Mouse (Mus musculus) cerebellum, postnatal 25 days (tissue): Measurements from ENCODE around the gene Bco2.

Experiments used
- DNase-seq, 2 experiments: peaks; one replicate each; pipeline ENCODE4 v3.0.0; 2021; ENCODE audit warnings: mixed read lengths in 2 of 2

Gene Bco2

DNA sequence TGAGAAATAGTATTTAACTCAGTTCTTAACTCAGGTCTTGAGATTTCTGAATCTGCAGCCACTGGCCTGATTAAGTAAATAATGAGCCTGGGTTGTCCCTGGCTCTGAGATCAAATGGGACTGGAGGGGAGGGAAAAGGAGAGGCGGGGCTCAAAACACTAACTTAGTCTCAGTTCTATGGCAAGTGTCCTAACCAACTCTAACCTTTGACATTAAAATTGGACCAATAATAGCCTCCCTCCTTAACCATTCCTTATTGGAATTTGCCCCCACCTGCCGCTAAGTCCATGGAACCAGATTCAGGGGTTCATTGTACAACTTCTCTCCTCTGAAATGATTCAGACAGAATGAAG is at the start of gene Bco2:
Gene Bco2 (minus strand): TSS at position 88 of the 353 bp plus-strand sequence.
- no peak for DNase-seq

- no peak for DNase-seq
These were observed 49.4 kb upstream of the Bco2 start for GRCm38 (mm10) chr9:50604338-50604737.

GRCm38 (mm10) chr9:50603998-50604324 is 49.0 kb upstream of the Bco2 start:
- DNase-seq = no peak

DNA sequence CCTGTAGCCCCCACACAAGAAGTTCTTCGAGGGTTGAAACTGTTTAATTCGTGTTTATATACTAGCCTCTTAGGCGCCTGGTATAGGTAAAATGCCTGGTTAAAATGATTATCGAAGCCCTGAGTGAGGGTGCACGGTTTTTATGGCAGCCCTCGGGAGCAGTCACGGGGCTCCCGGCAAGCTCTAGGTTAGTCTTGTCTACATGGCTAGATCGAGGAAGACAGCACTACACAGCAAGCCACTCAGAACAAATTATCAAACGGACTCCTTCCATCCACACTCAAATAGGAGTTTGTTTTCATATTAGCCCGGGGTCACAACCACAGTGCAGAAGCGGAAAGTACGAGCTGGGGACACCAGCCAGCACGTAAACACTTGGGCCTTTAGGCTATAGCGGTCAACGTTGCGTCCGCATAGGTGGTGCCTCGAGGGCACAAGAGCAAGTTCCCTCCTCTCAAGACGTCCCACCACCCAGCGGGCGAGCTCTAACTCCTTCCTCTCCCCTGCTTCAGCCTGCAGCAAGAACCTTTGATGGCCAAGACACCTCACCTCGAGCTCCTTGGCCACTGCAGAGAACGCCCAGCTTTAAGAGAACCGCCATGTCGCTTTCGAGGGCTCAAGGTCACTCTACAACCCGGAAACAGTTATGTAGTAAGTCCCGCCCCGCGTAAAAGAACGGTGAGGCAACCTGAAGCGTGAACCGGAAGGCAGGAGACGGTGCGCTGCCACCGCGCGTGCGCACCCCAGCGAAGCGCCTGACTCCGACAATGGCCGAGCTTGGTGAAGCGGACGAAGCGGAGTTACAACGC is 48.4 kb upstream of the Bco2 start, which contains the start of the genes Sdhd and Timm8b:
Gene Sdhd (minus strand): TSS at position 624 of the 809 bp plus-strand sequence.
Gene Timm8b (plus strand): TSS at position 722 of the 809 bp plus-strand sequence.
- peak; percentile 93 to 96 for DNase-seq

DNA sequence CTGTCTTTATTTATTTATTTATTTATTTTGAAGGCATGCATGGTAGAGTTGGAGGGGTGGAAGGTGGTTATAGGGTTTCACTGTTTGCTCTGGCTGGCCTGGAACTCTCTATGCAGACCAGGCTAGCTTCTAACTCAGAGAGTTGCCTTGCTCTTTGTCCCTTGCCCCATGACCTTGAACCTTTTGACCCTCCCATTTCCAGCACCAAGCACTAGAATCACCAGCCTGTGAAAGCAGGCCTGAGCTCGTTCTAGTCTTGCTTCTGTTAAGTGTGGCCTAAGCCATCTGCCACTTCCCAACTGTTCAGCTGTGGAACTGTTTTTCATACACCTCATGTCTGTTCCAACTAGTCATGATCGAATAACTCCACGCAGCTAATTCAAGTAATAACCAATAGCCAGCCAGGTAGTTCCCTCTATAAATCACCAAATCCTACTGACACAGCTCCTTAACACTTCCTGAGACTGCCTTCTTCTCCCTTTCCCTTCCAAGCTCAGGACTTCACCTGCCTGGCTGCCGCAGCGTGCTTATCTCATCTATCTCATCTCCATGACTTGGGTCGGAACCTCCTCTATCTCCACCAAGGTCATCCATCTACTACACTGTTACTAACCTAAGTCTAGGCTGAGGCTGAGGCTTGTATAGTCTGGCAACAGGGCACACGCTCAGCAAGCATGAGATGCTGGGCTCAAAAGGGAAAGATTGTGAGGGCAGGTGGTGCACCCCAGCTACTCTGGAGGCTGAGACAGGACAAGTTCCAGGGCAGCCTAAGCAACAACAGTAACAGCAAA is 47.3 kb upstream of the Bco2 start:
- DNase-seq = no peak

- no peak for DNase-seq
These were observed 46.6 kb upstream of the Bco2 start for GRCm38 (mm10) chr9:50601536-50601935.

DNA sequence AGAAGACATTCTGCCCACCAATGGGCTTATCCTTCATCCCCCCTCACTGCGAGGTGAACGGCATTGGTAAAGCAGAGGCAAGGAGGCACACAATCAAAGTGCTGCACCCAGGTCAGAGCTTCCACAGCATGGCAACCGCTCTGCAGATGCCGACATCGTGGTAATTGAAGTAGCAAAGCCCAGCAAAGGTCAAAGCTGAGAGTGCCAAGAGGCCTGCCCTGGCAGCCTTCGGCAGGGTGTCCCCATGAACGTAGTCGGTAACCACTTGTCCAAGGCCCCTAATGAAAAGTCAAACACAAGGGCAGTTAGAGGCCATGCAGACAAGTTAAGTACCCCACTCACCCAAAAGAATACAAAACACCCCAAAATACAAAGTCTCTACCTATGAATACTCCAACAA is 42.0 kb upstream of the Bco2 start:
- DNase-seq = no peak

- no peak for DNase-seq
These were observed 39.9 kb upstream of the Bco2 start for GRCm38 (mm10) chr9:50594794-50595417.

GRCm38 (mm10) chr9:50593544-50593943 is 38.6 kb upstream of the Bco2 start:
- DNase-seq = peak; percentile 24 to 63

- no peak for DNase-seq
These were observed 38.0 kb upstream of the Bco2 start for GRCm38 (mm10) chr9:50592955-50593354.

DNA sequence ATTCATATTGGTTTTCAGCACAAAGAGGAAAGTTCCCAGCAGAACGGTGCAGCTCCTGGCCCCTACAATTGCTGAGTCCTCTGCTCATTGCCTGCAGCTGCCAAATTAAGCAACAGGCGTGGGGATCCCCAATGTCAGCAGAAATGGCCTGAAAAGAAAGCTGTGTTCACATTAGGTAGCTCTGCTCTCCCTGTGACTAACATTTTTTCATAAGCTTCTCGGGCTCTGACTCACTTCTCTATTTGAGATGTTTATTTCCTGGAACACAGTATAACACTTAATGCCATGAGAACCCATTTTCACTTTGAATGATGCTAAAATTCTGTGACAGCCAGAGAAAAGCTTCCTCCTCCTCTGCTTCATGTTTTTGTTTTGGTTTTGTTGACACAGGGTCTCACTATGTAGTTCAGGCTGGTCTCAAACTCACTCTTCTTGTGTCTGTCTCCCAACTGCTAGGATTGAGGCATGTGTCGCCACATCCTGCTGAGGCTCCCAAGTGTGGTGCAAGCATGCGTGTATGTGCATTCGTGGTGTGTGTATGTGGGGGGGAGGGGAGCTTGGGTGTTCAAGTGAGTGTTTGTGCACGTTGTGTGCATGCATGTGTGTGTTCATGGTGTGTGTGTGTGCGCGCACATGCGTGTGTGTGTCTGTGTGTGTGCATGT is 36.0 kb upstream of the Bco2 start:
- no peak for DNase-seq

DNA sequence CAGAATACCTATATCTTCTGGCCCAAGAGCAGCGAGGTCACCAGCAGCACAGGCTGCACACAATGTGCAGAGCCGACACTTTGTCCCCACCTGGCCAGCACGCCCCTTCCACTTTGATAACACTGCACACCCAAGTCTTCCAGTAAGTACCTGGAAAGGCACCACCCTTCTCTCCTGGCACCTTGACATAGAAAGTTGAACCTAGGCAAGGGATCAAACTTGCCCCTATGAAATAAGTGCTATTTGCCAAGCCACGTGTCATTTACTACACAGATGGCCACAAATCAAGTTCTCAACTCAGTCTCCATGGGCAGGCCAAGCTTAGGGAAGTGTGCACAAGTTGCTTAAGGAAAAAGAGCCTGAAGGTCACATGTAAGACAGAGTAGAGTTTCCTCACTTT is 32.0 kb upstream of the Bco2 start:
- DNase-seq = no peak

- DNase-seq = no peak
These were observed 30.3 kb upstream of the Bco2 start for GRCm38 (mm10) chr9:50585145-50585818.

DNA sequence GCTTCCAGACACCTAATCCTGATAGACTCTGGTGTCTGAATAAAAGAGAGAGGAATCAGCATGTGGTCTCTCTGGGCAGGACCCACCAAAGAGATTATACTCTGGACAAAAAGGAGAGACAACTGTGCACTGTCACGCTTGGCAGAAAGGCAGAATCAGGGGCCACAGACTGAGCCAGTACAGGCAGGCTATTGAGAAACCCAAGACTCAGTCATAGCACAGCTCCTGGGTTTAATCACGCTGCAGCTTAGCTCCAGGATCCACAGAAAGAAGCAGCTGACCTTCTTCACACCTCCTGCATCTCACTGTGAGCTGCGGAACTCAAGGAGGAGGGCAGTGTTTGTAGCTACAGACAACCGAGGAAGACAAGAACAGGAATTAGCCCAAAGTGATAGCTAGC is 25.4 kb upstream of the Bco2 start:
- no peak for DNase-seq

- no peak for DNase-seq
These were observed 14.9 kb upstream of the Bco2 start for GRCm38 (mm10) chr9:50569599-50570525.

DNA sequence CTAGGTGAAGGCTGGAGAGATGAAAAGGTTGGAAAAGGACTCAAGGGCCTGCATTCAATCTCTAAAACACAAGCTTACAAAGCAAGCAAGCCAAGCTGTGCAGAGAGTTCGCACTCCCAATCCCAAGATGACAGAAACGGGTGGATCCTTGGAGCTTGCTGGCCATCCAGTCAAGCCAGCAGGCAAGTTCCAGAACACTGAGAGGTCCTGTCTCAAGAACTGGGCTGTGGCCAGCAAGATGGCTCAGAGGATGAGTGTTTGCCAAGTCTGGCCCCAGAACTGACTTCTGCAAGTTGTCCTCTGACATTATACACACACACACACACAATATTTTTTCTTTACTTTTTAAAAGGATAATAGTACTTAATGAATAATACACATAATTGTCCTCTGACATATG is 12.9 kb upstream of the Bco2 start:
- no peak for DNase-seq

DNA sequence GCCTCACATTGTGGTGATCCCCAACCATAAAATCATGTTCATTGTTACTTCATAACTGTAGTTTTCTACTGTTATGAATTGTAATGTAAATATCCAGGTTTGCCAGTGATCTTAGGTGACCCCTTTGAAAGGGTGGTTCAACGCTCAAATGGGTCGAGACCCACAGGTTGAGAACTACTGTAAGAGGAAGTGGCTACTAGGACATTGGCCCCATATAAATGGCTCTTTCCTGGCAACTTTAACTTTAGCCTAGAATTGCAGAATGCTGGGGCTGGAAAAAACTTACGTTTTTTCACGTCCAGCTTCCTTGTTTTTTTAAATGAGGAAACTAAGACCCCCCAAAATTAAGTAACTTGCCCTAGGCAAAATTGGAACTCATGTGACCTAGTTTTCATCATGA is 12.4 kb upstream of the Bco2 start:
- DNase-seq = no peak

DNA sequence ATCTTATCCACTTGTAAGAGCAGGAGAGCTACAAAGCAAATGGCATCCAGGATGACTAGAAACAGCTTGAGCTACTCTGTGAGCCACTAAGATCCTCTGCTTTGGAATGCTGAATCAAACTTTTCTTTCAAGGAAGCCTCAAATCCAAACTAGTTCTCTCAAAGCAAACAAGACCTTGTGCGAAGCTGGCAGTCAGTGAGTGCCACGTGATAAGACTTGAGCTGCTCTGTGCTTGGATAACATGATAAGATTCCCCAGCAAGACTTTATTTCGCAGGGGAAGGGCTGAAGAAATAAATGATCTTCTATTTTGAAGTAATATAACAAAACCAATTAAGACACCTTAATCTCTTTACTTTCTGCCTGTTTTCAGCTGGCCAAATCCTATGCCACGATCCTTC is 11.0 kb upstream of the Bco2 start:
- DNase-seq = no peak

- peak in 1 of 2 experiments; percentile 14 for DNase-seq
These were observed 10.2 kb upstream of the Bco2 start for GRCm38 (mm10) chr9:50565173-50565572.

- DNase-seq = no peak
These were observed 7.0 kb upstream of the Bco2 start for GRCm38 (mm10) chr9:50561918-50562360.
